In the genomic region with DNA sequence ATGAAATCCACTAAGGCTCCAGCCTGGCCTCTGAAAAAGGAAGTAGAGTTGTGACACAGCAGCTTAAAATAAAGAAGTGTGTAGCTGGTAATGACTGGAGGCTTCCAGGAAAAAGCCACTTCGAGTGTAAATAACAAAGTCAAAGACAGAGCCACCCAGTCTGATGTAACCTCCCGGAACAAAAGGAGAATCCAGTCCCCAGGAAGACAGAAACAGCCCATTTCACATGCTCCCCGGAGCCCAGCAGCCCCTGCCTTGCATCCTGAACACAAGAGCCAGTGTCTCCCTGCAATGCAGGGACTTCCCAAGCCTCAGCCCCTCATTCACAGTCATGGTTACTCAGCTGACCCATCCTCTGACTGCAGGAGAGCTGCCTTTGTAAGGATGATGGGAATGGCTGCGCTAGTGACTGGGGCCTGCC, we compare ENCODE assay signal across 13 mouse cellular contexts.
DNase-seq lines count a peak whose midpoint lies in the region; ATAC-seq and TF ChIP-seq lines count a peak whose summit lies in the region.
"Had no signal": no experiment of that assay in that cellular context is flagged by ENCODE, and none has a peak within 500 bp of the region (broad histone marks: within the 10 kb centered on the region; RNA-seq: fewer than 3 reads in every experiment).

No protein-coding gene starts in this region.

- TF ChIP-seq POLR2A in CH12.LX (IDR thresholded peaks at IDR 0.05; ENCODE audit: low read depth, low read length), result no peak
- no peak for TF ChIP-seq POLR2A in bone marrow, adult 2 months (IDR thresholded peaks at IDR 0.05; ENCODE audit: borderline replicate concordance, control insufficient read depth, low read depth, low read length)

- no peak overlapping the region for H3K4me3 ChIP-seq in layer of hippocampus, adult 2 months
- H3K4me3 ChIP-seq in CH12.LX (replicated peaks in 1 of 3; ENCODE audit: low read depth in 2 of 3, low read length in 2 of 3, poor library complexity in 1 of 3), result no peak overlapping the region
- H3K4me3 ChIP-seq in bone marrow, adult 2 months (replicated peaks; ENCODE audit: control insufficient read depth, low read depth, low read length), result no peak overlapping the region
- no peak overlapping the region for H3K4me3 ChIP-seq in forebrain, embryonic 11.5 days (ENCODE audit: low read depth, low read length)
- H3K4me3 ChIP-seq: forebrain, embryonic 15.5 days; heart, embryonic 12.5 days had no signal

- no peak for ATAC-seq in forebrain, embryonic 11.5 days (replicated peaks; ENCODE audit: low FRiP score)
- ATAC-seq: forebrain, embryonic 15.5 days had no signal

- H3K27ac ChIP-seq in layer of hippocampus, adult 2 months, result peak overlapping the region; percentile 36; the same call in 1 of the 2 replicates
- H3K27ac ChIP-seq in CH12.LX (ENCODE audit: insufficient read depth, low read depth), result no peak overlapping the region
- H3K27ac ChIP-seq in bone marrow, adult 2 months (ENCODE audit: control insufficient read depth, insufficient read depth, low read depth, low read length, poor library complexity), result peak overlapping the region; percentile 69
- no peak overlapping the region for H3K27ac ChIP-seq in forebrain, embryonic 11.5 days (ENCODE audit: low read depth, low read length)
- H3K27ac ChIP-seq: forebrain, embryonic 15.5 days; liver, embryonic 14.5 days had no signal

- dilution Hi-C loops in CH12.LX (cut with MboI; ENCODE audit: extremely low pct_ligation_motif_present, extremely low pct_unique_long_range_greater_than_20kb, low sequenced_read_pairs), result no loop called here

- no peak for DNase-seq in layer of hippocampus, adult 2 months (ENCODE audit: low spot score in 2 of 2)
- DNase-seq in layer of hippocampus, postnatal 25 days (ENCODE audit: extremely low spot score in 1 of 2, low spot score in 1 of 2), result no peak
- DNase-seq in CH12.LX (ENCODE audit: extremely low read depth), result peak; percentile 49
- peak; percentile 67 for DNase-seq in lung, postnatal 36 days
- no peak for DNase-seq in cerebellum, adult 11-12 months
- DNase-seq in gastrocnemius, postnatal 4 days (ENCODE audit: low spot score in 2 of 2), result no peak
- DNase-seq in forebrain, embryonic 11.5 days (ENCODE audit: low spot score), result no peak
- DNase-seq: cerebellum, adult 11 months; kidney, adult 11 months had no signal

- no peaks in the 10 kb centered on the region for H3K9me3 ChIP-seq in CH12.LX (replicated peaks; ENCODE audit: low read length)
- no peaks in the 10 kb centered on the region for H3K9me3 ChIP-seq in forebrain, embryonic 11.5 days (ENCODE audit: control insufficient read depth, low read length)
- H3K9me3 ChIP-seq: forebrain, embryonic 15.5 days; heart, embryonic 12.5 days had no signal

- no peak for TF ChIP-seq CTCF in layer of hippocampus, adult 2 months (conservative IDR thresholded peaks at IDR 0.05)
- no peak for TF ChIP-seq CTCF in CH12.LX (conservative IDR thresholded peaks at IDR 0.05 in 1 of 2, IDR thresholded peaks at IDR 0.05 in 1 of 2; ENCODE audit: low read depth in 2 of 2, low read length in 2 of 2)
- no peak for TF ChIP-seq CTCF in bone marrow, adult 2 months (IDR thresholded peaks at IDR 0.05; ENCODE audit: control insufficient read depth, insufficient read depth, low read length)

- H3K27me3 ChIP-seq in CH12.LX (replicated peaks), result no peaks in the 10 kb centered on the region
- H3K27me3 ChIP-seq in forebrain, embryonic 11.5 days (ENCODE audit: control insufficient read depth, insufficient read depth, low read length), result no peaks in the 10 kb centered on the region
- H3K27me3 ChIP-seq: forebrain, embryonic 15.5 days; heart, embryonic 12.5 days had no signal

- TF ChIP-seq EP300 in CH12.LX (IDR thresholded peaks at IDR 0.05; ENCODE audit: low read length), result peak; percentile 48; the same call in 1 of the 2 replicates

- H3K4me2 ChIP-seq in CH12.LX (ENCODE audit: insufficient read depth, low read depth, poor library complexity, severe bottlenecking), result no peak overlapping the region
- no peak overlapping the region for H3K4me2 ChIP-seq in forebrain, embryonic 11.5 days (ENCODE audit: low read depth, low read length, severe bottlenecking)
- H3K4me2 ChIP-seq: forebrain, embryonic 15.5 days; heart, embryonic 12.5 days had no signal

- in situ Hi-C loops in CH12.LX (cut with MboI; ENCODE audit: low pct_ligation_motif_present, low pct_unique_long_range_greater_than_20kb, low sequenced_read_pairs), result no loop called here

- H3K36me3 ChIP-seq in CH12.LX (replicated peaks in 1 of 2; ENCODE audit: control insufficient read depth in 1 of 2, insufficient read depth in 1 of 2, low read length in 1 of 2), result no peaks in the 10 kb centered on the region
- H3K36me3 ChIP-seq in forebrain, embryonic 11.5 days (ENCODE audit: control insufficient read depth, insufficient read depth, low read length), result no peaks in the 10 kb centered on the region
- H3K36me3 ChIP-seq: forebrain, embryonic 15.5 days; heart, embryonic 12.5 days had no signal

- TF ChIP-seq RAD21 in CH12.LX (IDR thresholded peaks at IDR 0.05; ENCODE audit: low read depth, low read length), result no peak

- peaks cover 5 to 20% of the 10 kb centered on the region in 2 experiments for H3K4me1 ChIP-seq in CH12.LX (ENCODE audit: control insufficient read depth in 1 of 2, insufficient read depth in 2 of 2)
- peaks cover 2% of the 10 kb centered on the region; the same call in 1 of the 2 replicates for H3K4me1 ChIP-seq in bone marrow, adult 2 months (ENCODE audit: control insufficient read depth, insufficient read depth, low read length)
- no peaks in the 10 kb centered on the region for H3K4me1 ChIP-seq in forebrain, embryonic 11.5 days (replicated peaks; ENCODE audit: control insufficient read depth, insufficient read depth, low read length)
- H3K4me1 ChIP-seq: forebrain, embryonic 15.5 days; heart, embryonic 12.5 days had no signal

- WGBS in bone marrow, adult 2 months, result 20% methylated on average over 4 of the region's 4 CpGs
- 72% methylated on average over 4 of the region's 4 CpGs for WGBS in forebrain, embryonic 11.5 days

- no peaks in the 10 kb centered on the region for H3K79me2 ChIP-seq in CH12.LX (replicated peaks; ENCODE audit: control insufficient read depth, extremely low read depth, insufficient read depth, poor library complexity, severe bottlenecking)

- H3K9ac ChIP-seq in CH12.LX (ENCODE audit: insufficient read depth, low read depth), result no peak overlapping the region
- no peak overlapping the region for H3K9ac ChIP-seq in forebrain, embryonic 11.5 days (ENCODE audit: low read length)
- H3K9ac ChIP-seq: forebrain, embryonic 15.5 days; heart, embryonic 12.5 days; liver, embryonic 14.5 days had no signal

TF ChIP-seq in CH12.LX, 34 proteins besides CTCF, POLR2A, EP300 and RAD21:
- peak; percentile 42; the same call in 1 of the 2 replicates for TF ChIP-seq ETS1 (conservative IDR thresholded peaks at IDR 0.05; ENCODE audit: low read depth, low read length)
- TF ChIP-seq BHLHE40 (IDR thresholded peaks at IDR 0.05; ENCODE audit: low read depth, low read length), result peak; percentile 43; the same call in 1 of the 2 replicates
- no peak for TF ChIP-seq CHD1 (IDR thresholded peaks at IDR 0.05; ENCODE audit: low read depth, low read length)
- no peak for TF ChIP-seq PAX5 (IDR thresholded peaks at IDR 0.05; ENCODE audit: low read length)
- TF ChIP-seq MAX (IDR thresholded peaks at IDR 0.05; ENCODE audit: low read length), result no peak
- peak; percentile 50; the same call in 1 of the 2 replicates for TF ChIP-seq IRF4 (IDR thresholded peaks at IDR 0.05; ENCODE audit: low read depth, low read length)
- TF ChIP-seq MEF2A (IDR thresholded peaks at IDR 0.05; ENCODE audit: borderline replicate concordance, low read depth, low read length), result peak; percentile 79
- TF ChIP-seq TBP (conservative IDR thresholded peaks at IDR 0.05; ENCODE audit: low read depth, low read length), result no peak
- TF ChIP-seq SIN3A (IDR thresholded peaks at IDR 0.05; ENCODE audit: low read length), result no peak
TF ChIP-seq in CH12.LX: peak in this region for 4.

Comparison
In these comparisons a context has a peak if more than half of its experiments do, and no peak if none do; other contexts are left out.
1. DNase-seq: peak in CH12.LX (single experiment) and lung, postnatal 36 days (single experiment); none in layer of hippocampus, adult 2 months (0 of 2), layer of hippocampus, postnatal 25 days (0 of 2), cerebellum, adult 11-12 months (single experiment), gastrocnemius, postnatal 4 days (0 of 2) and forebrain, embryonic 11.5 days (single experiment).
2. H3K27ac ChIP-seq: peak in layer of hippocampus, adult 2 months (single experiment) and bone marrow, adult 2 months (single experiment); none in CH12.LX (single experiment) and forebrain, embryonic 11.5 days (single experiment).